Comparison of ENCODE assay signal across 24 mouse cellular contexts in genomic region chr4:149634966-149635365, GRCm38 (mm10). TPM values are rescaled to one million over a fixed set of nuclear protein-coding genes. Genes with fewer than 3 reads are reported as not detected.
DNase-seq lines count a peak whose midpoint lies in the region; ATAC-seq and TF ChIP-seq lines count a peak whose summit lies in the region.
"Had no signal": no experiment of that assay in that cellular context is flagged by ENCODE, and none has a peak within 500 bp of the region (broad histone marks: within the 10 kb centered on the region; RNA-seq: fewer than 3 reads in every experiment).

No protein-coding gene starts in this region.

- no peak for DNase-seq in liver, embryonic 11.5 days (ENCODE audit: low spot score)
- DNase-seq in liver, embryonic 14.5 days (ENCODE audit: low read depth in 3 of 3, low spot score in 3 of 3) = no peak
- no peak for DNase-seq in gastrocnemius, adult 18-20 months (ENCODE audit: low spot score)
- DNase-seq in cerebellum, postnatal 14 days = no peak
- DNase-seq: adrenal gland, adult 2 months; adrenal gland, postnatal 25 days; cerebellum, adult 11-12 months; cerebellum, adult 8-10 months; cerebellum, postnatal 10 days; forebrain, postnatal 0 days; gastrocnemius, postnatal 25 days; heart, adult 18-20 months; heart, postnatal 10 days; heart, postnatal 36 days had no signal

- WGBS in liver, embryonic 12.5 days (ENCODE audit: insufficient replicate concordance) = 53% methylated on average over 11 of the region's 11 CpGs
- 72% methylated on average over 11 of the region's 11 CpGs for WGBS in liver, embryonic 11.5 days
- WGBS in liver, embryonic 14.5 days (ENCODE audit: insufficient replicate concordance) = 33% methylated on average over 11 of the region's 11 CpGs

- no peak overlapping the region for H3K9ac ChIP-seq in liver, embryonic 12.5 days
- no peak overlapping the region for H3K9ac ChIP-seq in liver, embryonic 11.5 days (ENCODE audit: low read depth, low read length)
- H3K9ac ChIP-seq in liver, embryonic 14.5 days (replicated peaks) = no peak overlapping the region
- H3K9ac ChIP-seq: embryonic facial prominence, embryonic 12.5 days; embryonic facial prominence, embryonic 15.5 days; forebrain, postnatal 0 days; heart, embryonic 12.5 days; heart, embryonic 15.5 days; hindbrain, embryonic 14.5 days had no signal

- H3K27ac ChIP-seq in liver, embryonic 12.5 days = peak overlapping the region; percentile 24; the same call in 1 of the 2 replicates
- no peak overlapping the region for H3K27ac ChIP-seq in liver, embryonic 11.5 days (ENCODE audit: low read depth, low read length)
- H3K27ac ChIP-seq in liver, embryonic 14.5 days = no peak overlapping the region
- H3K27ac ChIP-seq: embryonic facial prominence, embryonic 12.5 days; embryonic facial prominence, embryonic 15.5 days; heart, embryonic 15.5 days; hindbrain, embryonic 14.5 days; hindbrain, postnatal 0 days had no signal

- H3K27me3 ChIP-seq in liver, embryonic 12.5 days (replicated peaks) = no peaks in the 10 kb centered on the region
- H3K27me3 ChIP-seq in liver, embryonic 11.5 days (replicated peaks; ENCODE audit: control insufficient read depth, insufficient read depth, low read length) = no peaks in the 10 kb centered on the region
- no peaks in the 10 kb centered on the region for H3K27me3 ChIP-seq in liver, embryonic 14.5 days (ENCODE audit: control insufficient read depth, insufficient read depth, low read length)
- H3K27me3 ChIP-seq: embryonic facial prominence, embryonic 12.5 days; embryonic facial prominence, embryonic 15.5 days; heart, embryonic 12.5 days; heart, embryonic 15.5 days had no signal

- H3K9me3 ChIP-seq in liver, embryonic 12.5 days (replicated peaks) = no peaks in the 10 kb centered on the region
- H3K9me3 ChIP-seq in liver, embryonic 11.5 days (ENCODE audit: control insufficient read depth, low read length) = no peaks in the 10 kb centered on the region
- H3K9me3 ChIP-seq in liver, embryonic 14.5 days (ENCODE audit: control insufficient read depth, low read length) = no peaks in the 10 kb centered on the region
- H3K9me3 ChIP-seq: embryonic facial prominence, embryonic 12.5 days; embryonic facial prominence, embryonic 15.5 days; heart, embryonic 12.5 days; heart, embryonic 15.5 days had no signal

- no peaks in the 10 kb centered on the region for H3K36me3 ChIP-seq in liver, embryonic 12.5 days
- no peaks in the 10 kb centered on the region; the same call in 1 of the 2 replicates for H3K36me3 ChIP-seq in liver, embryonic 11.5 days (ENCODE audit: control insufficient read depth, insufficient read depth, low read length)
- no peaks in the 10 kb centered on the region for H3K36me3 ChIP-seq in liver, embryonic 14.5 days (replicated peaks; ENCODE audit: control insufficient read depth, insufficient read depth, low read depth)

- no peak for ATAC-seq in liver, embryonic 12.5 days
- no peak for ATAC-seq in liver, embryonic 11.5 days (replicated peaks; ENCODE audit: low FRiP score)
- no peak for ATAC-seq in liver, embryonic 14.5 days (ENCODE audit: insufficient read depth)
- ATAC-seq in megakaryocyte progenitor cell, adult 5-6 weeks (replicated peaks; ENCODE audit: poor library complexity) = peak; percentile 60
- ATAC-seq: forebrain, embryonic 14.5 days; forebrain, postnatal 0 days; hindbrain, postnatal 0 days; inflammation-experienced regulatory T-cells, adult 6 months had no signal

- no peak overlapping the region for H3K4me2 ChIP-seq in liver, embryonic 12.5 days
- H3K4me2 ChIP-seq in liver, embryonic 11.5 days = no peak overlapping the region
- H3K4me2 ChIP-seq in liver, embryonic 14.5 days (ENCODE audit: low read depth) = no peak overlapping the region
- H3K4me2 ChIP-seq: embryonic facial prominence, embryonic 12.5 days; embryonic facial prominence, embryonic 15.5 days; heart, embryonic 12.5 days; heart, embryonic 15.5 days; hindbrain, embryonic 14.5 days had no signal

- no peak for TF ChIP-seq CTCF in liver, embryonic 14.5 days (IDR thresholded peaks at IDR 0.05; ENCODE audit: low read depth)

- H3K4me3 ChIP-seq in liver, embryonic 12.5 days = no peak overlapping the region
- H3K4me3 ChIP-seq in liver, embryonic 11.5 days (ENCODE audit: low read depth, low read length) = no peak overlapping the region
- H3K4me3 ChIP-seq in liver, embryonic 14.5 days (ENCODE audit: insufficient read depth in 1 of 2, low read depth in 2 of 2, low read length in 2 of 2) = no peak overlapping the region
- H3K4me3 ChIP-seq: embryonic facial prominence, embryonic 12.5 days; embryonic facial prominence, embryonic 15.5 days; heart, embryonic 12.5 days; heart, embryonic 15.5 days had no signal

- peaks cover 37% of the 10 kb centered on the region for H3K4me1 ChIP-seq in liver, embryonic 12.5 days
- H3K4me1 ChIP-seq in liver, embryonic 11.5 days (replicated peaks; ENCODE audit: control insufficient read depth, insufficient read depth, low read length) = no peaks in the 10 kb centered on the region
- peaks cover 15 to 21% of the 10 kb centered on the region in 2 experiments for H3K4me1 ChIP-seq in liver, embryonic 14.5 days (replicated peaks; ENCODE audit: control insufficient read depth in 2 of 2, insufficient read depth in 2 of 2, low read length in 1 of 2)
- H3K4me1 ChIP-seq: embryonic facial prominence, embryonic 12.5 days; embryonic facial prominence, embryonic 15.5 days; heart, embryonic 12.5 days; heart, embryonic 15.5 days had no signal

- TF ChIP-seq EP300 in liver, embryonic 14.5 days (IDR thresholded peaks at IDR 0.05; ENCODE audit: low read depth) = peak; percentile 19; the same call in 1 of the 2 replicates

RNA-seq across cellular contexts. Expression of gene Clstn1, which starts 48.7 kb away (rescaled TPM):
- 6.2 and 6.9 TPM in 2 replicates for polyA plus RNA-seq in liver, embryonic 12.5 days (2016; fragmentation: Nextera tagmentation; extraction: Ambion mirVana)
- polyA plus RNA-seq in liver, embryonic 11.5 days (2014; fragmentation: Nextera tagmentation; extraction: Ambion mirVana) = 7.8 and 7.9 TPM in 2 replicates
- 1.2 and 1.3 TPM in 2 replicates for polyA plus RNA-seq in liver, embryonic 14.5 days (2012; rRNA removed)
- 1.4 and 1.6 TPM in 2 replicates for polyA plus RNA-seq in liver, embryonic 14.5 days (2014; fragmentation: Nextera tagmentation; extraction: Ambion mirVana)
- 2.2 and 4.0 TPM in 2 replicates for total RNA-seq in megakaryocyte progenitor cell, adult 5-6 weeks (2015)
- 4.1 and 5.9 TPM in 2 replicates for total RNA-seq in megakaryocyte progenitor cell, adult 5-6 weeks (2017)
- total RNA-seq in gastrocnemius, adult 18-20 months (2021) = 10 to 100 TPM; 27.5 to 35.0 TPM
